Mouse (Mus musculus): ENCODE data around the gene Akr1a1. TPM values are rescaled to one million over a fixed set of nuclear protein-coding genes. Genes with fewer than 3 reads are reported as not detected.

Gene Akr1a1
- total and polyA plus RNA-seq, 3 experiments: 138 to 919 (median 367) TPM

DNA sequence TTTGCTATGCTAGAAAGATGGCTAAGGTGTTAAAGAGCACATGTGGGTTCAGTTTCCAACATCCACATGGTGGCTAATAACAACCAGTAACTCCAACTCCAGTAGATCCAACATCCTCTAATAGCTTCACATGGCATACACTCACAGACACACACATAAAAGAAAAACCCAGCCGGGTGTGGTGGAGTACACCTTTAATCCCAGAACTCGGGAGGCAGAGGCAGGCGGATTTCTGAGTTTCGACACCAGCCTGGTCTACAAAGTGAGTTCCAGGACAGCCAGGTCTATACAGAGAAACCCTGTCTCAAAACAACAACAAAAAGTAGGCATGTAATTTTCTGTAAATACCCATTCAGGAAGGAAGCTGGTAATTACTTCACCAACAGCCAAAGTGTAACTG, 26.6 kb downstream of the Akr1a1 start:
- TF ChIP-seq POLR2AphosphoS5 (IDR thresholded peaks at IDR 0.05; ENCODE audit: insufficient replicate concordance, low read depth, low read length) (no peak), CTCF (IDR thresholded peaks at IDR 0.05; ENCODE audit: low read depth, low read length) (no peak), GATA1 (IDR thresholded peaks at IDR 0.05; ENCODE audit: borderline replicate concordance, low read length) (no peak), GATA2 (IDR thresholded peaks at IDR 0.05; ENCODE audit: borderline replicate concordance, low read depth, low read length) (no peak), TAL1 (conservative IDR thresholded peaks at IDR 0.05; ENCODE audit: low read depth, low read length) (no peak)

DNA sequence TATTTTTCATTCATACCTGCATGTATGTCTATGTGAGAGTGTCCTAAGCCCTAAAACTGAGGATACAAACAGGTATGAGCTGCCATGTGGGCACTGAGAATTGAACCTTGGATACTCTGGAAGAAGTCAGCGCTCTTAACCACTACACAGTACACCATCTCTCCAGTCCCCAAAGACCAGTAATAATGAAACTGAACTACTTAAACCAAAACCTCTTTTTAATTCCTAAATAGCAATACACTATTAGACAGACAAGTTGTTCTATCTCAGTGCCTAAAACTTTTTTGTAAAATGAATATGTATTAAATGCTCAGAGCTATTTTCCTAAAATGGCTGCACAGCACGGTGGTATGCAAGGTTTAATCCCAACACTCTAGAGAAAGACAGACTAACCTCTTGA, 36.2 kb downstream of the Akr1a1 start:
- no peak overlapping the region for H3K4me3 ChIP-seq (ENCODE audit: low read depth, low read length)
- H3K9me3 ChIP-seq (replicated peaks): no peaks in the 10 kb centered on the region
- peaks cover 2% of the 10 kb centered on the region; the same call in 1 of the 2 replicates for H3K4me1 ChIP-seq (ENCODE audit: insufficient read depth, low read depth, low read length)
- H3K36me3 ChIP-seq (replicated peaks): peaks cover 85% of the 10 kb centered on the region
- no peak for DNase-seq (ENCODE audit: low spot score)
- no peaks in the 10 kb centered on the region for H3K27me3 ChIP-seq (ENCODE audit: insufficient read depth, low read length)
- no peak for TF ChIP-seq TAL1 (conservative IDR thresholded peaks at IDR 0.05; ENCODE audit: low read depth, low read length)
- TF ChIP-seq POLR2AphosphoS5 (IDR thresholded peaks at IDR 0.05; ENCODE audit: insufficient replicate concordance, low read depth, low read length): no peak
- TF ChIP-seq CTCF (IDR thresholded peaks at IDR 0.05; ENCODE audit: low read depth, low read length): no peak
- TF ChIP-seq GATA1 (IDR thresholded peaks at IDR 0.05; ENCODE audit: borderline replicate concordance, low read length): no peak
- no peak for TF ChIP-seq GATA2 (IDR thresholded peaks at IDR 0.05; ENCODE audit: borderline replicate concordance, low read depth, low read length)
- no peak for ATAC-seq (ENCODE audit: extremely low read depth, insufficient number of reproducible peaks, low FRiP score, poor library complexity, severe bottlenecking)

More for the DNA sequence above, 26.6 kb downstream of the Akr1a1 start:
- no peak for ATAC-seq (ENCODE audit: extremely low read depth, insufficient number of reproducible peaks, low FRiP score, poor library complexity, severe bottlenecking)
- Histone ChIP-seq H3K36me3 (replicated peaks) (peaks cover 45% of the 10 kb centered on the region), H3K9me3 (replicated peaks) (no peaks in the 10 kb centered on the region), H3K4me3 (ENCODE audit: low read depth, low read length) (no peak overlapping the region; the same call in 1 of the 2 replicates), H3K27me3 (ENCODE audit: insufficient read depth, low read length) (no peaks in the 10 kb centered on the region), H3K4me1 (ENCODE audit: insufficient read depth, low read depth, low read length) (peaks cover 27% of the 10 kb centered on the region)
- no peak for DNase-seq (ENCODE audit: low spot score)

DNA sequence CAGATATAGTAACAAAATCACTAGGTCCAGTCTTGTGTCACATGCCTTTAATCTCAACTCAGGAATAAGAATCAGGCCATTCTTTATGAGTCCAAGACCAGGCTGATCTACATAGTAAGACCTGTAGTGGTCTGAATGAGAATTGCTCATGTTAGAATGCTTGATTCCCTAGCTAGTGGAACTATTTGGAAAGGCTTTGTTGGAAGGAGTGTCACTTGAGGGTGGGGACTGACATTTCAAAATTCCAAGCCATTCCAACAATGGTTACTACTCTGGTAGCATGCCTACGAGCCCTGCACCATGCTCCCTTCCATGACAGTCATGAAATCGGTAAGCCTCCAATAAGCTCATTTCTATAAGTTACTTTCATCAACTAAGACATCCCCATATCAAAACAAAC, 38.9 kb downstream of the Akr1a1 start:
- H3K4me1 ChIP-seq (ENCODE audit: insufficient read depth, low read depth, low read length): peaks cover 6% of the 10 kb centered on the region; the same call in 1 of the 2 replicates
- no peaks in the 10 kb centered on the region for H3K27me3 ChIP-seq (ENCODE audit: insufficient read depth, low read length)
- no peaks in the 10 kb centered on the region for H3K9me3 ChIP-seq (replicated peaks)
- ATAC-seq (ENCODE audit: extremely low read depth, insufficient number of reproducible peaks, low FRiP score, poor library complexity, severe bottlenecking): no peak
- no peak for DNase-seq (ENCODE audit: low spot score)
- H3K36me3 ChIP-seq (replicated peaks): peaks cover 84% of the 10 kb centered on the region
- TF ChIP-seq TAL1 (conservative IDR thresholded peaks at IDR 0.05; ENCODE audit: low read depth, low read length) (no peak), GATA2 (IDR thresholded peaks at IDR 0.05; ENCODE audit: borderline replicate concordance, low read depth, low read length) (no peak), POLR2AphosphoS5 (IDR thresholded peaks at IDR 0.05; ENCODE audit: insufficient replicate concordance, low read depth, low read length) (no peak), CTCF (IDR thresholded peaks at IDR 0.05; ENCODE audit: low read depth, low read length) (no peak), GATA1 (IDR thresholded peaks at IDR 0.05; ENCODE audit: borderline replicate concordance, low read length) (no peak)
- H3K4me3 ChIP-seq (ENCODE audit: low read depth, low read length): no peak overlapping the region

DNA sequence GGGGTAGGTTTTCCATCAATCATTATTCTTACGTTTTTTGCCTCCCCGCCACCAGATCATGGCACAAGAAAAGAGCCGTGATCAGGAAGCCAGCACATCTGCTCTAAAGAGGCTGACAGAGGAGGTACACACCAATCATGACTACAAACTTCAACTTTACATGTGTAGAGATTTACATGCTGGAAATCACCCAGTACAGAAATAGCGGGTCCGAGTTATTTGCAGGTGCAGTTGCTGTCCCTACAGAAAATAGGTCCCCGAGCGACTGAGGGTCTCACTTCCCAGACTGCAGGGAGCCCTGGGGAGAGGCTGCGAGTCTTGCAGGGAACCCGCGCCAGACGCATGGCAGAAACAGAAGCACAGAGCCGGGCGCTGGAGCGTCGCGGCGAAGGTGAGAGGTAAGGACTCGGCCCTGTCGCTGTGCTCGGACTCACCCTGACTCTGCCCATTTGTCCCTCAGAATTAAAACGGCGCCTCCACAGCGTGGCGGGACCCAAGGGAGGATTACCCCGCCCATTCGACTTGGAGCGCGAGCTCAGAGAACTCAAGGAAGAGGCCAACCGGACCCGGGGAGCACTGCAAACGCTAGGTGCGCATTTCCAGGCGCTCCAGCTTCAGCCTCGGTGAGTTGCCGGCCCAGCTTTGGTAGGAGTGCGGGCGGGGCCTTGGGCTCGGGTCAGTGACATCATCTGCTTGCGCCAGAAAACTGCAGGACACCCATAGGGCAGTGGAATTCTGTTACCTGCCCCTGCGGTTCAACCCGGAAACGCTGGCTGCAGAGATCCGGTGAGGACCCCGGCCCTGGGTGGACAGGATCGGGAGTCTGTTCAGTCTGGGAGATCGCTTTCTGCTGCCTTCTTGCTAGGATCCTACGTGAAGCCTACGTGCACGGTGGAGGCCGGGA, 54.2 kb downstream of the Akr1a1 start:
- H3K36me3 ChIP-seq (replicated peaks): peaks cover 67% of the 10 kb centered on the region
- peak; percentile 80 for DNase-seq (ENCODE audit: low spot score)
- no peak for TF ChIP-seq GATA1 (IDR thresholded peaks at IDR 0.05; ENCODE audit: borderline replicate concordance, low read length)
- TF ChIP-seq GATA2 (IDR thresholded peaks at IDR 0.05; ENCODE audit: borderline replicate concordance, low read depth, low read length): no peak
- no peak for TF ChIP-seq CTCF (IDR thresholded peaks at IDR 0.05; ENCODE audit: low read depth, low read length)
- TF ChIP-seq TAL1 (conservative IDR thresholded peaks at IDR 0.05; ENCODE audit: low read depth, low read length): no peak
- no peak for TF ChIP-seq POLR2AphosphoS5 (IDR thresholded peaks at IDR 0.05; ENCODE audit: insufficient replicate concordance, low read depth, low read length)
- peak; percentile 87 for ATAC-seq (ENCODE audit: extremely low read depth, insufficient number of reproducible peaks, low FRiP score, poor library complexity, severe bottlenecking)
- H3K9me3 ChIP-seq (replicated peaks): no peaks in the 10 kb centered on the region
- H3K4me3 ChIP-seq (ENCODE audit: low read depth, low read length): peak overlapping the region; percentile 83
- H3K4me1 ChIP-seq (ENCODE audit: insufficient read depth, low read depth, low read length): peaks cover 33% of the 10 kb centered on the region
- H3K27me3 ChIP-seq (ENCODE audit: insufficient read depth, low read length): no peaks in the 10 kb centered on the region

DNA sequence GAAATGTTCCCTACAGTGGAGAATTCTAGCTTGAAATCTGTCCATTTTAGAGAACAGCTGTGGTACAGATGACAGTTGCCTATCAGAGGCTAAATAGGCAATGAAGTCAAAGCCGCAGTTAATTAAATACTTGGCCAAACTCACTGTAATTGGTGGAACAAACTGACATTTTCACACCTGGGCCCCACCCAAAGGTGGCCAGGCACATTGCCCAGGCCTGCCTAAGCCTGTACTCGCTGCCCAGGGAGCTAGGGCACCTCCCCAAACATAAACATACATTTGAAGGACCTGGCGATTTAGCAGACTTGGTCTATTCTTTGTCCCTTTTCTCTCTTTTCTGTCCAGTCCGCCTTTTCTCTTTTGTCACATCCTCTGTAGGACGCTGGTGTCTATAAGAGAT, 55.1 kb downstream of the Akr1a1 start, which contains the start of gene Ccdc17:
Gene Ccdc17 (plus strand): TSS at position 276 of the 400 bp plus-strand sequence.
- peak within 1 kb of the TSS; percentile 83 for H3K4me3 ChIP-seq (ENCODE audit: low read depth, low read length)
- no peak for TF ChIP-seq CTCF (IDR thresholded peaks at IDR 0.05; ENCODE audit: low read depth, low read length)
- no peak for TF ChIP-seq POLR2AphosphoS5 (IDR thresholded peaks at IDR 0.05; ENCODE audit: insufficient replicate concordance, low read depth, low read length)
- no peak for TF ChIP-seq GATA1 (IDR thresholded peaks at IDR 0.05; ENCODE audit: borderline replicate concordance, low read length)
- no peak for TF ChIP-seq GATA2 (IDR thresholded peaks at IDR 0.05; ENCODE audit: borderline replicate concordance, low read depth, low read length)
- no peak for TF ChIP-seq TAL1 (conservative IDR thresholded peaks at IDR 0.05; ENCODE audit: low read depth, low read length)
- no peak for DNase-seq (ENCODE audit: low spot score)
- H3K9me3 ChIP-seq (replicated peaks): no peaks in the 10 kb centered on the region
- ATAC-seq (ENCODE audit: extremely low read depth, insufficient number of reproducible peaks, low FRiP score, poor library complexity, severe bottlenecking): no peak
- no peaks in the 10 kb centered on the region for H3K27me3 ChIP-seq (ENCODE audit: insufficient read depth, low read length)
- peaks cover 67% of the 10 kb centered on the region for H3K36me3 ChIP-seq (replicated peaks)
- H3K4me1 ChIP-seq (ENCODE audit: insufficient read depth, low read depth, low read length): peaks cover 40% of the 10 kb centered on the region

DNA sequence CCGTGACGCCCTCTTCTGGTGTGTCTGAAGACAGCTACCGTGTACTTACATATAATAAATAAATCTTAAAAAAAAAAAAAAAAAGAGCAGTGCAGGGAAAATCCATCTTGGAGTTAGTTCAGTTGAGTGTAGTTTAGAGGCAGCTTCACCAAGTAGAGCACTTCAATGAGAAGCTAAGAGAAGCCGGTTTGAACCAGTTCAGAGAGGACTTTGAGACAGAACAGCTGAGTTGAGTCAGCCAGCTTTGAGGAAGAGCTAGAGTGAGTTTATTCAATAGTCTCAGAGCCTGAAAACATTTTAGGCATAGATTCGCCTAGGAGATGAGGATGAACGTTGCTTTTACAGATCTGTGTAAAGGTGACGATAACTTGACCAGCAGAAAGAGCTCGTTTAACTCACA, 55.7 kb downstream of the Akr1a1 start:
- H3K27me3 ChIP-seq (ENCODE audit: insufficient read depth, low read length): no peaks in the 10 kb centered on the region
- no peak for ATAC-seq (ENCODE audit: extremely low read depth, insufficient number of reproducible peaks, low FRiP score, poor library complexity, severe bottlenecking)
- peaks cover 44% of the 10 kb centered on the region for H3K4me1 ChIP-seq (ENCODE audit: insufficient read depth, low read depth, low read length)
- H3K4me3 ChIP-seq (ENCODE audit: low read depth, low read length): no peak overlapping the region
- DNase-seq (ENCODE audit: low spot score): no peak
- H3K36me3 ChIP-seq (replicated peaks): peaks cover 67% of the 10 kb centered on the region
- TF ChIP-seq TAL1 (conservative IDR thresholded peaks at IDR 0.05; ENCODE audit: low read depth, low read length) (no peak), GATA2 (IDR thresholded peaks at IDR 0.05; ENCODE audit: borderline replicate concordance, low read depth, low read length) (no peak), GATA1 (IDR thresholded peaks at IDR 0.05; ENCODE audit: borderline replicate concordance, low read length) (no peak), POLR2AphosphoS5 (IDR thresholded peaks at IDR 0.05; ENCODE audit: insufficient replicate concordance, low read depth, low read length) (no peak), CTCF (IDR thresholded peaks at IDR 0.05; ENCODE audit: low read depth, low read length) (no peak)
- H3K9me3 ChIP-seq (replicated peaks): no peaks in the 10 kb centered on the region

Other genes starting within 250 kb of the Akr1a1 start
- gene Mast2, start 187.5 kb downstream of the Akr1a1 start, total RNA-seq (2014; fragmentation: Nextera tagmentation): 52.8 and 64.7 TPM in 2 replicates
- 10.4 and 10.7 TPM in 2 replicates for gene Mast2, start 187.5 kb downstream of the Akr1a1 start, total RNA-seq (2017)
- 54.9 and 63.0 TPM in 2 replicates for gene Mast2, start 187.5 kb downstream of the Akr1a1 start, polyA plus RNA-seq (2012)
- 8.5 and 11.8 TPM in 2 replicates for gene Ipp, start 144.1 kb downstream of the Akr1a1 start, total RNA-seq (2014; fragmentation: Nextera tagmentation)
- 11.8 and 14.0 TPM in 2 replicates for gene Ipp, start 144.1 kb downstream of the Akr1a1 start, total RNA-seq (2017)
- 2.0 and 2.1 TPM in 2 replicates for gene Ipp, start 144.1 kb downstream of the Akr1a1 start, polyA plus RNA-seq (2012)
- 99.9 and 128 TPM in 2 replicates for gene Tmem69, start 95.7 kb downstream of the Akr1a1 start, total RNA-seq (2014; fragmentation: Nextera tagmentation)
- 18.9 and 23.2 TPM in 2 replicates for gene Tmem69, start 95.7 kb downstream of the Akr1a1 start, total RNA-seq (2017)
- gene Tmem69, start 95.7 kb downstream of the Akr1a1 start, polyA plus RNA-seq (2012): 2.1 and 5.6 TPM in 2 replicates
- gene Gpbp1l1, start 94.0 kb downstream of the Akr1a1 start, total RNA-seq (2014; fragmentation: Nextera tagmentation): 193 and 233 TPM in 2 replicates
- gene Gpbp1l1, start 94.0 kb downstream of the Akr1a1 start, total RNA-seq (2017): 158 and 191 TPM in 2 replicates
- 10.4 and 12.7 TPM in 2 replicates for gene Gpbp1l1, start 94.0 kb downstream of the Akr1a1 start, polyA plus RNA-seq (2012)
- gene Ccdc17, start 55.0 kb downstream of the Akr1a1 start, total RNA-seq (2014; fragmentation: Nextera tagmentation): 5.8 and 6.2 TPM in 2 replicates
- 5.0 and 5.9 TPM in 2 replicates for gene Ccdc17, start 55.0 kb downstream of the Akr1a1 start, total RNA-seq (2017)
- 0.37 and 0.83 TPM in 2 replicates for gene Ccdc17, start 55.0 kb downstream of the Akr1a1 start, polyA plus RNA-seq (2012)
- 134 and 149 TPM in 2 replicates for gene Nasp, start 23.7 kb downstream of the Akr1a1 start, total RNA-seq (2014; fragmentation: Nextera tagmentation)
- gene Nasp, start 23.7 kb downstream of the Akr1a1 start, total RNA-seq (2017): 315 and 326 TPM in 2 replicates
- gene Nasp, start 23.7 kb downstream of the Akr1a1 start, polyA plus RNA-seq (2012): 11.9 and 25.8 TPM in 2 replicates
- gene Prdx1, start 33.9 kb upstream of the Akr1a1 start, total RNA-seq (2014; fragmentation: Nextera tagmentation): 113 and 129 TPM in 2 replicates
- 298 and 303 TPM in 2 replicates for gene Prdx1, start 33.9 kb upstream of the Akr1a1 start, total RNA-seq (2017)
- gene Prdx1, start 33.9 kb upstream of the Akr1a1 start, polyA plus RNA-seq (2012): 14.8 and 16.1 TPM in 2 replicates
- 48.9 and 53.1 TPM in 2 replicates for gene Mmachc, start 56.7 kb upstream of the Akr1a1 start, total RNA-seq (2014; fragmentation: Nextera tagmentation)
- gene Mmachc, start 56.7 kb upstream of the Akr1a1 start, total RNA-seq (2017): 13.9 and 19.6 TPM in 2 replicates
- gene Mmachc, start 56.7 kb upstream of the Akr1a1 start, polyA plus RNA-seq (2012): 1.6 and 1.8 TPM in 2 replicates
- 25.6 and 44.0 TPM in 2 replicates for gene Ccdc163, start 56.8 kb upstream of the Akr1a1 start, total RNA-seq (2014; fragmentation: Nextera tagmentation)
- 20.4 and 28.5 TPM in 2 replicates for gene Ccdc163, start 56.8 kb upstream of the Akr1a1 start, total RNA-seq (2017)
- gene Ccdc163, start 56.8 kb upstream of the Akr1a1 start, polyA plus RNA-seq (2012): 2.6 and 4.0 TPM in 2 replicates
- gene Tesk2, start 69.3 kb upstream of the Akr1a1 start, total RNA-seq (2014; fragmentation: Nextera tagmentation): 5.1 and 6.6 TPM in 2 replicates
- gene Tesk2, start 69.3 kb upstream of the Akr1a1 start, total RNA-seq (2017): 4.8 TPM in 2 replicates
- 1.3 and 1.5 TPM in 2 replicates for gene Tesk2, start 69.3 kb upstream of the Akr1a1 start, polyA plus RNA-seq (2012)
- 12.5 and 15.3 TPM in 2 replicates for gene Toe1, start 156.0 kb upstream of the Akr1a1 start, total RNA-seq (2014; fragmentation: Nextera tagmentation)
- gene Toe1, start 156.0 kb upstream of the Akr1a1 start, total RNA-seq (2017): 37.3 and 46.1 TPM in 2 replicates
- gene Toe1, start 156.0 kb upstream of the Akr1a1 start, polyA plus RNA-seq (2012): 2.5 and 3.5 TPM in 2 replicates
- gene Mutyh, start 156.0 kb upstream of the Akr1a1 start, total RNA-seq (2014; fragmentation: Nextera tagmentation): 15.9 and 23.3 TPM in 2 replicates
- 5.1 and 6.1 TPM in 2 replicates for gene Mutyh, start 156.0 kb upstream of the Akr1a1 start, total RNA-seq (2017)
- gene Mutyh, start 156.0 kb upstream of the Akr1a1 start, polyA plus RNA-seq (2012): 17.9 and 18.7 TPM in 2 replicates
- gene Hpdl, start 170.0 kb upstream of the Akr1a1 start, total RNA-seq (2014; fragmentation: Nextera tagmentation): not detected in 2 replicates
- 0.06 TPM in 1 of 2 replicates, not detected in the other for gene Hpdl, start 170.0 kb upstream of the Akr1a1 start, total RNA-seq (2017)
- not detected in 2 replicates for gene Hpdl, start 170.0 kb upstream of the Akr1a1 start, polyA plus RNA-seq (2012)
- gene Zswim5, start 225.7 kb upstream of the Akr1a1 start, total RNA-seq (2014; fragmentation: Nextera tagmentation): not detected in 2 replicates
- 0.06 and 0.11 TPM in 2 replicates for gene Zswim5, start 225.7 kb upstream of the Akr1a1 start, total RNA-seq (2017)
- gene Zswim5, start 225.7 kb upstream of the Akr1a1 start, polyA plus RNA-seq (2012): not detected in 2 replicates

Measured in G1E (cell line).